Mouse (Mus musculus): ENCODE measurements around the gene 1700061G19Rik. TPM values are rescaled to one million over a fixed set of nuclear protein-coding genes. Genes with fewer than 3 reads are reported as not detected.

The 1700061G19Rik gene
- polyA plus RNA-seq, 1 experiment from 2014 or later = 0.45 TPM

GRCm38 (mm10) chr17:56832918-56833317, 42.4 kb upstream of the 1700061G19Rik start:
- H3K4me2 ChIP-seq = no peak overlapping the region
- no peak overlapping the region for H3K4me3 ChIP-seq (ENCODE audit: low read depth, low read length)
- H3K36me3 ChIP-seq (ENCODE audit: insufficient read depth) = no peaks in the 10 kb centered on the region
- DNase-seq (no peak), ATAC-seq (ENCODE audit: insufficient read depth) (no peak)
- no peak for TF ChIP-seq CTCF (IDR thresholded peaks at IDR 0.05; ENCODE audit: low read depth)
- no peaks in the 10 kb centered on the region; the same call in 1 of the 2 replicates for H3K4me1 ChIP-seq (ENCODE audit: insufficient read depth)
- no peak overlapping the region for H3K9ac ChIP-seq
- no peak overlapping the region for H3K27ac ChIP-seq (ENCODE audit: low read depth)
- 84% methylated on average over 1 of the region's 1 CpGs for WGBS
- peaks cover 15% of the 10 kb centered on the region for H3K27me3 ChIP-seq (ENCODE audit: insufficient read depth, low read length)
- H3K9me3 ChIP-seq (ENCODE audit: low read depth, low read length) = no peaks in the 10 kb centered on the region

GRCm38 (mm10) chr17:56833381-56833780, 41.9 kb upstream of the 1700061G19Rik start:
- H3K4me3 ChIP-seq (ENCODE audit: low read depth, low read length) = no peak overlapping the region
- H3K9me3 ChIP-seq (ENCODE audit: low read depth, low read length) = no peaks in the 10 kb centered on the region
- WGBS = 82% methylated on average over 1 of the region's 1 CpGs
- H3K9ac ChIP-seq = no peak overlapping the region
- H3K36me3 ChIP-seq (ENCODE audit: insufficient read depth) = no peaks in the 10 kb centered on the region
- TF ChIP-seq CTCF (IDR thresholded peaks at IDR 0.05; ENCODE audit: low read depth) = no peak
- no peak overlapping the region for H3K27ac ChIP-seq (ENCODE audit: low read depth)
- H3K27me3 ChIP-seq (ENCODE audit: insufficient read depth, low read length) = peaks cover 15% of the 10 kb centered on the region
- no peak for ATAC-seq (ENCODE audit: insufficient read depth)
- no peak overlapping the region for H3K4me2 ChIP-seq
- H3K4me1 ChIP-seq (ENCODE audit: insufficient read depth) = no peaks in the 10 kb centered on the region; the same call in 1 of the 2 replicates
- no peak for DNase-seq

GRCm38 (mm10) chr17:56836336-56836735, 38.9 kb upstream of the 1700061G19Rik start:
- ATAC-seq (ENCODE audit: insufficient read depth) (no peak), DNase-seq (no peak)
- H3K4me3 ChIP-seq (ENCODE audit: low read depth, low read length) = no peak overlapping the region
- no peak overlapping the region for H3K9ac ChIP-seq
- no peaks in the 10 kb centered on the region for H3K4me1 ChIP-seq (ENCODE audit: insufficient read depth)
- H3K36me3 ChIP-seq (ENCODE audit: insufficient read depth) = no peaks in the 10 kb centered on the region
- H3K27ac ChIP-seq (ENCODE audit: low read depth) = no peak overlapping the region
- TF ChIP-seq CTCF (IDR thresholded peaks at IDR 0.05; ENCODE audit: low read depth) = no peak
- no peak overlapping the region for H3K4me2 ChIP-seq
- H3K9me3 ChIP-seq (ENCODE audit: low read depth, low read length) = no peaks in the 10 kb centered on the region
- H3K27me3 ChIP-seq (ENCODE audit: insufficient read depth, low read length) = no peaks in the 10 kb centered on the region
- 88% methylated on average over 8 of the region's 8 CpGs for WGBS

- no peak for TF ChIP-seq CTCF (IDR thresholded peaks at IDR 0.05; ENCODE audit: low read depth)
- Histone ChIP-seq H3K4me3 (ENCODE audit: low read depth, low read length) (no peak overlapping the region), H3K27me3 (ENCODE audit: insufficient read depth, low read length) (no peaks in the 10 kb centered on the region), H3K36me3 (ENCODE audit: insufficient read depth) (no peaks in the 10 kb centered on the region), H3K27ac (ENCODE audit: low read depth) (no peak overlapping the region), H3K4me1 (ENCODE audit: insufficient read depth) (no peaks in the 10 kb centered on the region), H3K4me2 (no peak overlapping the region), H3K9ac (no peak overlapping the region), H3K9me3 (ENCODE audit: low read depth, low read length) (no peaks in the 10 kb centered on the region)
- no peak for ATAC-seq (ENCODE audit: insufficient read depth)
- no peak for DNase-seq
- WGBS = 77% methylated on average over 7 of the region's 7 CpGs
Observed at GRCm38 (mm10) chr17:56840524-56840923, 34.8 kb upstream of the 1700061G19Rik start.

- Histone ChIP-seq H3K27ac (ENCODE audit: low read depth) (no peak overlapping the region), H3K9me3 (ENCODE audit: low read depth, low read length) (no peaks in the 10 kb centered on the region), H3K4me3 (ENCODE audit: low read depth, low read length) (no peak overlapping the region), H3K27me3 (ENCODE audit: insufficient read depth, low read length) (no peaks in the 10 kb centered on the region), H3K9ac (no peak overlapping the region), H3K4me2 (no peak overlapping the region), H3K36me3 (ENCODE audit: insufficient read depth) (no peaks in the 10 kb centered on the region), H3K4me1 (ENCODE audit: insufficient read depth) (no peaks in the 10 kb centered on the region)
- DNase-seq (no peak), ATAC-seq (ENCODE audit: insufficient read depth) (no peak)
- TF ChIP-seq CTCF (IDR thresholded peaks at IDR 0.05; ENCODE audit: low read depth) = no peak
- 70% methylated on average over 5 of the region's 5 CpGs for WGBS
Observed at GRCm38 (mm10) chr17:56842173-56842572, 33.1 kb upstream of the 1700061G19Rik start.

- 74% methylated on average over 5 of the region's 5 CpGs for WGBS
- no peaks in the 10 kb centered on the region for H3K36me3 ChIP-seq (ENCODE audit: insufficient read depth)
- DNase-seq (no peak), ATAC-seq (ENCODE audit: insufficient read depth) (no peak)
- no peak overlapping the region for H3K9ac ChIP-seq
- no peak overlapping the region for H3K4me2 ChIP-seq
- H3K4me1 ChIP-seq (ENCODE audit: insufficient read depth) = no peaks in the 10 kb centered on the region
- H3K4me3 ChIP-seq (ENCODE audit: low read depth, low read length) = no peak overlapping the region
- no peak for TF ChIP-seq CTCF (IDR thresholded peaks at IDR 0.05; ENCODE audit: low read depth)
- H3K9me3 ChIP-seq (ENCODE audit: low read depth, low read length) = no peaks in the 10 kb centered on the region
- H3K27me3 ChIP-seq (ENCODE audit: insufficient read depth, low read length) = no peaks in the 10 kb centered on the region
- no peak overlapping the region for H3K27ac ChIP-seq (ENCODE audit: low read depth)
Observed at GRCm38 (mm10) chr17:56843678-56844077, 31.6 kb upstream of the 1700061G19Rik start.

- ATAC-seq (ENCODE audit: insufficient read depth) (no peak), DNase-seq (no peak)
- Histone ChIP-seq H3K9ac (no peak overlapping the region), H3K4me2 (no peak overlapping the region), H3K9me3 (ENCODE audit: low read depth, low read length) (no peaks in the 10 kb centered on the region), H3K4me1 (ENCODE audit: insufficient read depth) (no peaks in the 10 kb centered on the region), H3K27me3 (ENCODE audit: insufficient read depth, low read length) (no peaks in the 10 kb centered on the region), H3K36me3 (ENCODE audit: insufficient read depth) (no peaks in the 10 kb centered on the region), H3K27ac (ENCODE audit: low read depth) (no peak overlapping the region), H3K4me3 (ENCODE audit: low read depth, low read length) (no peak overlapping the region)
- 78% methylated on average over 5 of the region's 5 CpGs for WGBS
- TF ChIP-seq CTCF (IDR thresholded peaks at IDR 0.05; ENCODE audit: low read depth) = no peak
Observed at GRCm38 (mm10) chr17:56848785-56849184, 26.5 kb upstream of the 1700061G19Rik start.

- Histone ChIP-seq H3K9ac (no peak overlapping the region), H3K27ac (ENCODE audit: low read depth) (no peak overlapping the region), H3K36me3 (ENCODE audit: insufficient read depth) (no peaks in the 10 kb centered on the region), H3K9me3 (ENCODE audit: low read depth, low read length) (no peaks in the 10 kb centered on the region), H3K4me1 (ENCODE audit: insufficient read depth) (no peaks in the 10 kb centered on the region), H3K27me3 (ENCODE audit: insufficient read depth, low read length) (no peaks in the 10 kb centered on the region), H3K4me2 (no peak overlapping the region), H3K4me3 (ENCODE audit: low read depth, low read length) (no peak overlapping the region)
- TF ChIP-seq CTCF (IDR thresholded peaks at IDR 0.05; ENCODE audit: low read depth) = no peak
- ATAC-seq (ENCODE audit: insufficient read depth) (no peak), DNase-seq (no peak)
- 82% methylated on average over 13 of the region's 13 CpGs for WGBS
Observed at GRCm38 (mm10) chr17:56849710-56850109, 25.6 kb upstream of the 1700061G19Rik start.

Data from lung, embryonic 14.5 days (tissue).